Mouse (Mus musculus) megakaryocyte, embryonic 14.5 days (primary cell): ENCODE measurements around the gene Emc1.

ENCODE experiments used
- FLI1 ChIP-seq: IDR thresholded peaks from 2 replicates; pipeline ENCODE4 v1.6.1; 2012; ENCODE audit warnings: low read length, inconsistent platforms, mixed read lengths
- GATA1 ChIP-seq: IDR thresholded peaks from 3 replicates; pipeline ENCODE4 v1.6.1; 2012; ENCODE audit warnings: mixed read lengths, low read length, inconsistent platforms, borderline replicate concordance

DNA sequence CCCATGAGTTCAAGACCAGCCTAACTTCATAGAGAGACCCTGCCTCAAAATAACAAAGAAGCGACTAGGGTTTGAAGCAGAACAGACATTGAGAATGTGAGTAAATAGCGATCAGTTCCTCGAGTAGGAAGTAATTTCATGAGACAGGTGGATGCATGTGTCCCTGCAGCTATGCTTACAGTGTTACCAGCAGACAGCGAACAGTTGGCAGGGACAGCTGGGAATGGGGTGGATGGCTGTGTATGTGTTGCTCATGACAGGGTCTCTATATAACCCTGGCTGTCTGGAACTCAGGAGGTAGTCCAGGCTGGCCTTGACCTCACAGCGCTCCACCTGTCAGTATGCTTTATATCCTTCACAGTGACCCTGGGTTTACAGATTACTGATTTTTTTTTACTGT, 15.7 kb downstream of the Emc1 start:
- no peak for TF ChIP-seq GATA1
- no peak for TF ChIP-seq FLI1
